Mouse (Mus musculus): ENCODE data around the gene Terb1. TPM values are rescaled to one million over a fixed set of nuclear protein-coding genes. Genes with fewer than 3 reads are reported as not detected.

The Terb1 gene
- total and polyA plus RNA-seq, 2 experiments from 2014 or later: 0.60 to 0.84 TPM

DNA sequence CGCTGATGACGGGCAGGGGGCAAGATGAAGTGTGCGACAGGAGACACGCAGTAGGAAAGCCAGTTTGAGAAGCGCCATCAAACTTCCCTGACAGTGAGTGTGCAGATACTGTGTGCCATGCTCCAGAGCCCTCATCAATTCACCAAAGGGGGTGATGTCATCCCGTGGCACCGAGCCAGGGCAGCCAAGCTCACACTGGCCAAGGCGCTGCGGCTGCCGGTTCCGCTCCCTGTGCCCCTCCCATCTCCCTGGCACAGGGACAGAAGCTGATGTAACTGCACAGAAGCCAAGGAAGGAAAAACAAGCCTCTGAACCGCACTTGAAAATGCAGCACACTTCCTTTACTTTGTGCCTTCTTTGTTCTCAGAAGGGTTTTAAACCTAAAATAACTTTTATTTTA is 73.7 kb downstream of the Terb1 start:
- no peak for TF ChIP-seq CTCF (IDR thresholded peaks at IDR 0.05; ENCODE audit: low read depth)
- WGBS: 22% methylated on average over 12 of the region's 12 CpGs
- peak overlapping the region; percentile 71 for H3K27ac ChIP-seq

DNA sequence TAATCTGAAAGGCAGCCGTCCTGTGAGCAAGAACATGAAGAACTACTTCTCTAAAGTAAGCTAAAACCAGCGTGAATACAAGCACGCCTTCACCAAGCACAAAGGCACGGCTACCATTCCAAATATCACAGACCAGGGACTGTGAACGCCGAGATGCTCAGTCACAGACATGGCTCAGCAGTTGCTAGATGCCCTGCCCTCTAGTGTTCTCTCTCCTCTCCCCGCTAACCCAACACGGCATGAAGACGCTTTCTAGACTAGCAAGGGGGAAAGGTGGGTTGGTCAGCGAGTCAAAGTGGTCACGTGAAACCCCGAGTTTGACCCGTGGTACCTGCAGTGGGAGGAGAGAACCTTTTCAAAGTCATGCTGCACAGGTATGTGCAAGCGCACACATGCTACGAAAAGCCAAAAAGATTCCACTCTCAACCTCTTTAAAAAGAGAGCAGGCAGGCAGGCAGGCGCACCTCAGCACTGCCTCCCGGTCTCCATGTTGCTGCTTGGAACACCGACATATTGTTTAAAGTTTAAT is 74.8 kb downstream of the Terb1 start:
- peak overlapping the region; percentile 71; the same call in 1 of the 2 replicates for H3K27ac ChIP-seq
- ATAC-seq: no peak
- 78% methylated on average over 18 of the region's 18 CpGs for WGBS
- no peak overlapping the region for H3K4me2 ChIP-seq (ENCODE audit: low read depth, low read length)
- H3K9me3 ChIP-seq (ENCODE audit: low read length): no peaks in the 10 kb centered on the region
- DNase-seq (ENCODE audit: low spot score): peak; percentile 46
- no peak overlapping the region for H3K4me3 ChIP-seq (ENCODE audit: low read length)
- no peak overlapping the region for H3K9ac ChIP-seq (replicated peaks; ENCODE audit: low read length)
- H3K27me3 ChIP-seq (ENCODE audit: insufficient read depth, low read length): no peaks in the 10 kb centered on the region
- peak; percentile 54 for TF ChIP-seq CTCF (IDR thresholded peaks at IDR 0.05; ENCODE audit: low read depth)
- peaks cover 66% of the 10 kb centered on the region for H3K36me3 ChIP-seq (ENCODE audit: insufficient read depth, low read length)
- H3K4me1 ChIP-seq (ENCODE audit: insufficient read depth, low read length): 0 out of 2 replicates have a peak, but pooled peaks cover 6% of the 10 kb centered on the region

More for the DNA sequence above, 73.7 kb downstream of the Terb1 start:
- H3K4me3 ChIP-seq (ENCODE audit: low read length): no peak overlapping the region
- H3K27me3 ChIP-seq (ENCODE audit: insufficient read depth, low read length): no peaks in the 10 kb centered on the region
- peak overlapping the region; percentile 30; the same call in 1 of the 2 replicates for H3K4me2 ChIP-seq (ENCODE audit: low read depth, low read length)
- DNase-seq (ENCODE audit: low spot score) (peak; percentile 97), ATAC-seq (peak; percentile 96)
- H3K9me3 ChIP-seq (ENCODE audit: low read length): no peaks in the 10 kb centered on the region
- H3K9ac ChIP-seq (replicated peaks; ENCODE audit: low read length): no peak overlapping the region
- peaks cover 11% of the 10 kb centered on the region for H3K4me1 ChIP-seq (ENCODE audit: insufficient read depth, low read length)
- H3K36me3 ChIP-seq (ENCODE audit: insufficient read depth, low read length): peaks cover 62% of the 10 kb centered on the region

DNA sequence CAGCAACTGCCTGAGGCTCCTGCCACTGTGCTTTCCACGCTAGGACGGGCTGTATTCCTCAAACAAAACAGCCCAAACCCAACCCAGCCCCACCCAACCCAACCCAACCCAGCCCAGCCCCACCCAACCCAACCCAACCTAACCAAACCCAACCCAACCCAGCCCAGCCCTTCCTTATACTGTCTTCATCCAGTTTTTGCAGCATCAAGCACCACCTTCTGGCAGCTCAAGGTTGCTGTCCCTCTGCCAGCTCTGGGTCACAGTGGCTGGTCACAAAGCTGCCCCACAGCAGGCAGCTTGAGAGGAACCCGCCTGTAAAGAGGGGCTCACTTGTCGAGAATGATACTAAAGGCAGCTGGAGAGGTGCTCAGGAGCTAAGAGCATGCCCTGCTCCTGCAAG is 75.4 kb downstream of the Terb1 start:
- ATAC-seq (peak; percentile 10; the same call in 1 of the 2 replicates), DNase-seq (ENCODE audit: low spot score) (peak; percentile 35)
- no peak overlapping the region for H3K4me2 ChIP-seq (ENCODE audit: low read depth, low read length)
- no peak for TF ChIP-seq CTCF (IDR thresholded peaks at IDR 0.05; ENCODE audit: low read depth)
- no peak overlapping the region for H3K9ac ChIP-seq (replicated peaks; ENCODE audit: low read length)
- 57% methylated on average over 4 of the region's 4 CpGs for WGBS
- no peaks in the 10 kb centered on the region for H3K27me3 ChIP-seq (ENCODE audit: insufficient read depth, low read length)
- H3K4me1 ChIP-seq (ENCODE audit: insufficient read depth, low read length): 0 out of 2 replicates have a peak, but pooled peaks cover 6% of the 10 kb centered on the region
- H3K4me3 ChIP-seq (ENCODE audit: low read length): no peak overlapping the region
- no peak overlapping the region for H3K27ac ChIP-seq
- H3K36me3 ChIP-seq (ENCODE audit: insufficient read depth, low read length): peaks cover 66% of the 10 kb centered on the region
- H3K9me3 ChIP-seq (ENCODE audit: low read length): no peaks in the 10 kb centered on the region

DNA sequence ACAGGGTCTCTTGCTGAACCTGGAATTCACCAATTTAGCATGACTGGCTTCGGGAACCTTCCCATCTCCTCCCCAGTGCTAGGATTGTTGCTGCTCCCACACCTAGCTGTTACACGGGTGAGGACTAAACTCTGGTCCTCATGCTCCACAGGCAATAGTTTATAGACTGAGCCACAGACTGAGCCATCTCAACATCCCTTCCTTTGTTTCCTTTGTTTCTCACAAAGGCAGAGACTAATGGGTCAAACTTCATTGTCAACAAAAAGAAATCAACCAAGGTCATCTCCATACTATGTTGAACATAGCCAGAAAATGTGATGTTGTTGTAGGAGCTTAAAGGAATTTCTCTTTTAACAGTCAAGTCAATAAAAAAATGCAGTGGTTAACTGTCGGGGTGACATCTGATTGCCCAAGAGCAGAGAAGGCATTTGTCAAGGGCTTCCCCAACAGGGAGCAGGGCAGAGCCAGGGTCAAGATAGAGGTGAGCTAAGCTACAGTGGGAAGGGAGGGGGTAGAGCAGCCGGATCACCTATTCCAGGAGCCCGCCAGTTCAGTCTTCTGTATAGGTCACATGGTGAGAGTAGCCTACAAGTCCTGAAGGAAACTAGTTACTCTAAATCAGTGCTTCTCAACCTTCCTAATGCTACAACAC is 76.4 kb downstream of the Terb1 start:
- Histone ChIP-seq H3K27me3 (ENCODE audit: insufficient read depth, low read length) (no peaks in the 10 kb centered on the region), H3K9ac (replicated peaks; ENCODE audit: low read length) (no peak overlapping the region), H3K36me3 (ENCODE audit: insufficient read depth, low read length) (peaks cover 66% of the 10 kb centered on the region), H3K4me2 (ENCODE audit: low read depth, low read length) (no peak overlapping the region), H3K4me3 (ENCODE audit: low read length) (no peak overlapping the region), H3K9me3 (ENCODE audit: low read length) (no peaks in the 10 kb centered on the region), H3K27ac (no peak overlapping the region), H3K4me1 (ENCODE audit: insufficient read depth, low read length) (0 out of 2 replicates have a peak, but pooled peaks cover 6% of the 10 kb centered on the region)
- no peak for TF ChIP-seq CTCF (IDR thresholded peaks at IDR 0.05; ENCODE audit: low read depth)
- WGBS: 93% methylated on average over 5 of the region's 5 CpGs
- DNase-seq (ENCODE audit: low spot score) (no peak), ATAC-seq (no peak)

DNA sequence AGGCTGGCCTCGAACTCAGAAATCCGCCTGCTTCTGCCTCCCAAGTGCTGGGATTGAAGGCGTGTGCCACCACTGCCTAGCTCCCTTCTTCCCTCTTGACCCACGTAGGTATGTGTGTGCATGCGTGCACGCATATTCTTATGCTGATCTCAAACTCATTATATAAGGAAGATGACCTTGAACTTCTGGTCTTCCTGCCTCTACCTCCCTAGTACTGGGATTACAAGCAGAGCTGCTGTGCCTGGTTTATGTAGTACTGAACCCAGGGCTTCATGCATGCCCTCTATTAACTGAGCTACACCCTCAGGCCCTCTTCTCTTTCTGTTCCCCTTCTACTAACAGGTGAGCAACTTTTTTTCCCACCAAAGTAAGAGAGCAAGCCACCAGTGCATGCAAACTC is 77.1 kb downstream of the Terb1 start:
- DNase-seq (ENCODE audit: low spot score): no peak
- H3K36me3 ChIP-seq (ENCODE audit: insufficient read depth, low read length): peaks cover 69% of the 10 kb centered on the region
- no peak for TF ChIP-seq CTCF (IDR thresholded peaks at IDR 0.05; ENCODE audit: low read depth)

DNA sequence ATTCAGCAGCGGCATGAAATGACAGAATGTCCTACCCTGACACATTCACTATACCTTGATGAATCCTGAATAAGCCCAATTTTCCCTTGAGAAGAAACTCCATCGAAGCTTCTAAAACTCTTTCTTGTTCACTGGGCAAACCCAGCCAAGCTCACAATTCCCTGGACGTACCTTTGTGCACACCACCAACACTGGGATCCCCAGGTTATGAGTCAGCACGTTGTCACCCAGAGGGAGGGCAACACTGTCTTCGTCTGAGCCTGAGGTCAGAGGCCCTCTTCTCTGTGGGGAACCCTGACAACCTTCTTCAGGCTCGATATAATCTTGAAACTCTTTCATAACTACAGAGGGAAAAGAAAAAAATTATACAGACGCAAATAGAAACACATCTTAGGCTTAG is 79.5 kb downstream of the Terb1 start:
- H3K27ac ChIP-seq: no peak overlapping the region
- H3K4me1 ChIP-seq (ENCODE audit: insufficient read depth, low read length): no peaks in the 10 kb centered on the region
- peaks cover 81% of the 10 kb centered on the region for H3K36me3 ChIP-seq (ENCODE audit: insufficient read depth, low read length)
- H3K27me3 ChIP-seq (ENCODE audit: insufficient read depth, low read length): no peaks in the 10 kb centered on the region
- WGBS: 82% methylated on average over 7 of the region's 7 CpGs
- no peak for DNase-seq (ENCODE audit: low spot score)
- no peaks in the 10 kb centered on the region for H3K9me3 ChIP-seq (ENCODE audit: low read length)
- no peak for ATAC-seq
- H3K4me2 ChIP-seq (ENCODE audit: low read depth, low read length): no peak overlapping the region
- TF ChIP-seq CTCF (IDR thresholded peaks at IDR 0.05; ENCODE audit: low read depth): no peak
- no peak overlapping the region for H3K4me3 ChIP-seq (ENCODE audit: low read length)
- no peak overlapping the region for H3K9ac ChIP-seq (replicated peaks; ENCODE audit: low read length)

More for the DNA sequence above, 77.1 kb downstream of the Terb1 start:
- H3K9ac ChIP-seq (replicated peaks; ENCODE audit: low read length): no peak overlapping the region
- H3K4me3 ChIP-seq (ENCODE audit: low read length): no peak overlapping the region
- no peak overlapping the region for H3K4me2 ChIP-seq (ENCODE audit: low read depth, low read length)
- 0 out of 2 replicates have a peak, but pooled peaks cover 6% of the 10 kb centered on the region for H3K4me1 ChIP-seq (ENCODE audit: insufficient read depth, low read length)
- no peaks in the 10 kb centered on the region for H3K9me3 ChIP-seq (ENCODE audit: low read length)
- no peaks in the 10 kb centered on the region for H3K27me3 ChIP-seq (ENCODE audit: insufficient read depth, low read length)
- ATAC-seq: no peak
- no peak overlapping the region for H3K27ac ChIP-seq
- 96% methylated on average over 6 of the region's 6 CpGs for WGBS

DNA sequence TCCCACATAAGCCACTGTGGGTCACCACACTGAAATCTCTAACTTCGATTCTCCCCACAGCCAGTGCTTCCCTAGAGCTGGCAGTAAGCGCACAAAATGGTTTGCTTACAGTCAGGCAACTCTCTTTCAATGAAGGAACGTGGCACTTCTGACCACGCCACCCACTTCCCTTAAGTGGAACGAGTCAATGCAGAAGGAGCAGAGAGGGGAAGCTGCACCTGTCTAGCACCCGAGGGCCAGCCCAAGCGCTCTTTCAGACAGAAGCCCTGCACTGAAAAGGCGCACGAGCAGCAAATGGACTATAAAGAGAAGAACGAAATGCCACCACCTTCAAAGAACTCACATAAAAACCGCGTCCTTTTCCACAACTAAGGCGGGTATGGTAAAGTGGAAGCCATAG is 82.0 kb downstream of the Terb1 start:
- Histone ChIP-seq H3K4me3 (ENCODE audit: low read length) (no peak overlapping the region), H3K9ac (replicated peaks; ENCODE audit: low read length) (no peak overlapping the region), H3K9me3 (ENCODE audit: low read length) (no peaks in the 10 kb centered on the region), H3K27me3 (ENCODE audit: insufficient read depth, low read length) (no peaks in the 10 kb centered on the region), H3K27ac (no peak overlapping the region), H3K4me2 (ENCODE audit: low read depth, low read length) (no peak overlapping the region), H3K36me3 (ENCODE audit: insufficient read depth, low read length) (peaks cover 84% of the 10 kb centered on the region), H3K4me1 (ENCODE audit: insufficient read depth, low read length) (no peaks in the 10 kb centered on the region)
- DNase-seq (ENCODE audit: low spot score) (no peak), ATAC-seq (no peak)
- WGBS: 94% methylated on average over 13 of the region's 13 CpGs
- TF ChIP-seq CTCF (IDR thresholded peaks at IDR 0.05; ENCODE audit: low read depth): no peak

Data from hindbrain, postnatal 0 days (tissue).